Mouse (Mus musculus) WW6 (cell line): Measurements from ENCODE around the gene Errfi1.

Experiments
- DNase-seq: peaks from one replicate; pipeline ENCODE4 v3.0.0-alpha.2; 2013; ENCODE audit warnings: low read depth, low spot score

Gene Errfi1

GRCm38 (mm10) chr4:150914290-150914733 lies 60.6 kb downstream of the Errfi1 start, which contains the start of the genes Park7 and Tnfrsf9:
Gene Park7, minus strand, starts transcription at chr4:150914437.
Gene Tnfrsf9, plus strand, starts transcription at chr4:150914562.
- peak; percentile 92 for DNase-seq

- no peak for DNase-seq
Measured at GRCm38 (mm10) chr4:150915181-150915906, 61.6 kb downstream of the Errfi1 start.

GRCm38 (mm10) chr4:150917336-150918027 lies 63.8 kb downstream of the Errfi1 start:
- no peak for DNase-seq
